Mouse (Mus musculus) macrophage (primary cell): ENCODE data around the gene Csk. TPM values are rescaled to one million over a fixed set of nuclear protein-coding genes. Genes with fewer than 3 reads are reported as not detected.

Experiments used
- H3K27ac ChIP-seq: fragments of 350-480 bp; formaldehyde crosslinking; 2 replicates; pipeline ENCODE4 v1.9.0; 2021
- H3K36me3 ChIP-seq: fragments of 350-480 bp; formaldehyde crosslinking; 2 replicates; pipeline ENCODE4 v1.9.0; 2021; ENCODE audit errors: inconsistent target
- H3K4me3 ChIP-seq: fragments of 350-480 bp; formaldehyde crosslinking; 2 replicates; pipeline ENCODE4 v1.9.0; 2021; ENCODE audit errors: inconsistent target
- H3K79me2 ChIP-seq: fragments of 350-480 bp; formaldehyde crosslinking; 2 replicates; pipeline ENCODE4 v1.9.0; 2021; ENCODE audit errors: inconsistent target
- WGBS: methylation state at CpG from one replicate; pipeline ENCODE4 v1.1.7; 2026; ENCODE audit warnings: inconsistent platforms; ENCODE audit not compliant: missing documents; 5-methylcytosine and 5-hydroxymethylcytosine counted together
- polyA plus RNA-seq: library from polyadenylated mRNA; stranded (reverse); fragments of 250-400 nt; gene quantifications from 3 replicates; pipeline ENCODE4 v1.2.4, GENCODE M21; 2018; ENCODE audit warnings: inconsistent platforms

Gene Csk
- polyA plus RNA-seq, 1 experiment from 2014 or later = 149 TPM

DNA sequence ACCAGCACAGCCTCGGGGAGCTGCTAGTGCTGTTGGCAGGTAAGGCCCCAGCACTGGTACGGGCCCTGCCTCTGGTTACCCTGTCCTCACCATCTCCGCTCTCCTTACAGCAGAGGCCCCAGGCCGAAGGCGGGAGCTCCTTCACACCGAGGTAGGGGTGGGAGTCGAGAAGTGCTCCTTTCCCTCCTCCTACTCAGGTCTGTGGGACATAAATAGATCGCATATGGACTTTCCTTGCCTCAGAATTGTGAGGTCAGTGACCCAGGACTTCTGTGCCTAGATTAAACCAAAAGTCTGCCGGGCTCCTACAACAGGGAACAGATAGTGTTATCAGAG lies 59.3 kb downstream of the Csk start:
- Histone ChIP-seq H3K27ac (no peak overlapping the region), H3K79me2 (no peaks in the 10 kb centered on the region), H3K4me3 (no peak overlapping the region), H3K36me3 (peaks cover 40% of the 10 kb centered on the region)
- WGBS = 93% methylated on average over 9 of the region's 9 CpGs

GRCm38 (mm10) chr9:57593454-57594173 lies 59.8 kb downstream of the Csk start:
- Histone ChIP-seq H3K79me2 (no peaks in the 10 kb centered on the region), H3K4me3 (no peak overlapping the region), H3K36me3 (peaks cover 40% of the 10 kb centered on the region), H3K27ac (no peak overlapping the region)
- 91% methylated on average over 12 of the region's 12 CpGs for WGBS

DNA sequence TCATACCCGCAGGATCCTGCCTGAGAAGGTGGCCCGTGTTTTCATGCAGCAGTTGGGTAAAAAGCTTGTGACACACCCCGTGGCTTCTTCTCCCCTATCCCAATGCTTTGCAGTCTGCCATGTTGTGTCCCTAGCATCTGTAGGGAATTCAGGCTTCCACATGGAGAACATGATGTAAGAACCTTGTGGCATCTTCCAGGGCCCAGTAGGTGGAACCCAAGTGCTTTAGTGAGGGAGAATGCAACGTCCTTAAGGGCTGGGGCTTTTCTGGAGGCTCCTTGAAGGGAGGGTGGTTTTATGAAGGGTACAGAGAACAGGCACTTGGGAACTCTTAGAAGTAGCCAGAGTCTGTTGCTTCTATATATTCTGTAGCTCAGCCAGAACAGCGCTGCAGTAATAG lies 62.7 kb downstream of the Csk start:
- H3K27ac ChIP-seq = no peak overlapping the region
- H3K36me3 ChIP-seq = peaks cover 61% of the 10 kb centered on the region
- WGBS = 88% methylated on average over 5 of the region's 5 CpGs
- H3K79me2 ChIP-seq = no peaks in the 10 kb centered on the region
- H3K4me3 ChIP-seq = no peak overlapping the region

GRCm38 (mm10) chr9:57589224-57590126 lies 64.0 kb downstream of the Csk start, which contains the start of gene Ulk3:
Ulk3 (plus strand) TSS chr9:57589452.
- Histone ChIP-seq H3K79me2 (no peaks in the 10 kb centered on the region), H3K4me3 (peak within 1 kb of the TSS; percentile 39), H3K27ac (no peak within 1 kb of the TSS), H3K36me3 (peaks cover 51% of the 10 kb centered on the region)
- 1% methylated on average over 55 of the region's 58 CpGs for WGBS

- H3K27ac ChIP-seq = no peak overlapping the region
- H3K36me3 ChIP-seq = peaks cover 65% of the 10 kb centered on the region
- H3K79me2 ChIP-seq = no peaks in the 10 kb centered on the region
- H3K4me3 ChIP-seq = no peak overlapping the region
- 80% methylated on average over 3 of the region's 3 CpGs for whole genome bisulfite sequencing
Observed at GRCm38 (mm10) chr9:57584991-57585390, 68.4 kb downstream of the Csk start.

DNA sequence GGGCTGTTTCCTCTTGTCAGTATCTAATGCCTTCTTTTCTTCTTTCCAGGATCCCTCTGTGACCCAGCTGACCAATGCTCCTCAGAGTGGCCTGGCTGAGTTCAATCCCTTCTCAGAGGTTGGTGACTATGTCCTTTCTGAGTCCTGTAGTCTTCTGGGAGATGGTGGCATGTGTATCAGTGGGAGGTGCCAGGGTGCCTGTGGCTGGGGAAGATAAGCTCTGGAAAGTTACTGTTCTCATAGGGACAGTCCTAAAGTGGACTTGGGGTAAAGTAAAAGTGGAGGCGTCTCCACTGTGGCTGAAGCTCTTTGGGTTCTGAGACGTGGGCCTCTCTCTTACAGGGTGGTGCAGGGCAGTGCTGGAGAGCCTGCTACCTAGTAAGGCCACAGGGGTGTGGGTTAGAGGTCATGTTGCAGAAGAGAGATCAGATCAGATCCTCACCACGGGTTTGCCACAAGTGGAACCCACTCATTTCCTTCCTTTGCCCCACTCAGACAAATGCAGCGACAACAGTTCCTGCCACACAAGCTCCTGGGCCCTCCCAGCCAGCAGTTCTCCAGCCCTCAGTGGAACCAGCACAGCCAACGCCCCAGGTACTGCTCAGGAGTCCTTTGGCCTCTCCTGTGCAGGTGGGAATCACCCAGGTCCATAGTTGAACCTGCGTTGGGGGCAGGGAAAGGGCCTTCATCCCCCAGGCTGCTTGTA lies 76.1 kb downstream of the Csk start:
- H3K36me3 ChIP-seq = peaks cover 66% of the 10 kb centered on the region
- peak overlapping the region; percentile 21; the same call in 1 of the 2 replicates for H3K27ac ChIP-seq
- no peak overlapping the region for H3K4me3 ChIP-seq
- WGBS = 31% methylated on average over 6 of the region's 6 CpGs
- peaks cover 48% of the 10 kb centered on the region; the same call in 1 of the 2 replicates for H3K79me2 ChIP-seq

Other genes with a start within 250 kb of the Csk start
- 7.9 to 18.3 TPM (median 17.6 TPM) in 3 replicates for gene Ppcdc, start 213.5 kb downstream of the Csk start, polyA plus RNA-seq
- 64.9 to 120 TPM (median 72.8 TPM) in 3 replicates for gene Scamp5, start 185.6 kb downstream of the Csk start, polyA plus RNA-seq
- gene Rpp25, start 149.6 kb downstream of the Csk start, polyA plus RNA-seq = 0.10 to 0.36 TPM in 2 of 3 replicates, not detected in the other
- 93.1 to 404 TPM (median 403 TPM) in 3 replicates for gene Cox5a, start 132.4 kb downstream of the Csk start, polyA plus RNA-seq
- gene Fam219b, start 116.1 kb downstream of the Csk start, polyA plus RNA-seq = 11.2 to 20.8 TPM (median 15.2 TPM) in 3 replicates
- gene Mpi, start 100.9 kb downstream of the Csk start, polyA plus RNA-seq = 16.5 to 25.5 TPM (median 20.0 TPM) in 3 replicates
- 90.8 to 189 TPM (median 140 TPM) in 3 replicates for gene Scamp2, start 92.7 kb downstream of the Csk start, polyA plus RNA-seq
- 6.1 to 12.5 TPM (median 6.5 TPM) in 3 replicates for gene Ulk3, start 64.2 kb downstream of the Csk start, polyA plus RNA-seq
- not detected in 3 replicates for gene Cplx3, start 47.4 kb downstream of the Csk start, polyA plus RNA-seq
- gene Lman1l, start 32.9 kb downstream of the Csk start, polyA plus RNA-seq = not detected in 3 replicates
- not detected in 3 replicates for gene Cyp1a2, start 30.1 kb upstream of the Csk start, polyA plus RNA-seq
- gene Cyp1a1, start 34.3 kb upstream of the Csk start, polyA plus RNA-seq = not detected in 3 replicates
- 5.3 to 7.7 TPM (median 6.3 TPM) in 3 replicates for gene Edc3, start 54.9 kb upstream of the Csk start, polyA plus RNA-seq
- gene Clk3, start 112.2 kb upstream of the Csk start, polyA plus RNA-seq = 29.7 to 113 TPM (median 47.9 TPM) in 3 replicates
- 7.7 to 8.9 TPM (median 8.3 TPM) in 3 replicates for gene Arid3b, start 183.2 kb upstream of the Csk start, polyA plus RNA-seq